Mouse (Mus musculus): Measurements from ENCODE around the gene Nedd9. TPM values are rescaled to one million over a fixed set of nuclear protein-coding genes. Genes with fewer than 3 reads are reported as not detected.

Nedd9 gene
- polyA plus RNA-seq, 1 experiment from 2014 or later = 12.9 TPM

DNA sequence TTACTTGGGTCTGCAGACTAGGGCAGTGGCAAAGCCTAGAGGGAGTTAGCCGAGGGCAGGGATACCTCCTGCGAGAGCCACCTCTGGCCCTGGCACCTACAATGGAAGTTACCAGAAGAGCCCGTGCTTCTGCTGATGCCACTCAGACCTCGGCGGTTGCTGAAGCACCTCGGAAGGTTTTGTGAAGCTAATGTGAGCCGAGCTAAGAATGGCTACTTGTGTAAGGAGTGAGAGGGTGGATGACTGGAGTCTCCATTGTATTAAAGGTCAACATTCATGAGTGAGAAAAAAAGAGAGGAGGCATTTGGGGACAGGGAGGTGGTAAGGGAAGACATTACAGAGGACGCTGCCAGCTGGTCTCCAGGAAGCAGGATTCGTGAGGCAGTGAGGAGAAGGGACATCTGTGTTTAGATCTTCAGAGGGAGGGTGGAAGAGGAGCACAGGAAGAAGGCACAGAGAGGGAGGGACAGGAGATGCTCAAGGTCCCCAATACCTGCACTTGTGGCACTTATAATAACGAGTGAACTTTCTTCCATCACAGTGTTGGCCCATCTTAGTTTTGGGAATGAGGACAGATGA lies 78.7 kb downstream of the Nedd9 start:
- DNase-seq (ENCODE audit: low spot score) = no peak
- H3K27ac ChIP-seq (replicated peaks; ENCODE audit: low read depth, low read length) = no peak overlapping the region
- no peak overlapping the region for H3K9ac ChIP-seq (ENCODE audit: low read length)
- H3K27me3 ChIP-seq (ENCODE audit: control insufficient read depth, insufficient read depth, low read length) = no peaks in the 10 kb centered on the region
- H3K36me3 ChIP-seq (ENCODE audit: control insufficient read depth, insufficient read depth, low read length) = no peaks in the 10 kb centered on the region
- H3K4me3 ChIP-seq (ENCODE audit: low read depth, low read length) = no peak overlapping the region
- no peaks in the 10 kb centered on the region for H3K9me3 ChIP-seq (ENCODE audit: control insufficient read depth, low read length)
- H3K4me2 ChIP-seq (ENCODE audit: low read depth, severe bottlenecking) = no peak overlapping the region
- H3K4me1 ChIP-seq (ENCODE audit: control insufficient read depth, insufficient read depth, low read length) = no peaks in the 10 kb centered on the region
- 87% methylated on average over 10 of the region's 10 CpGs for WGBS
- no peak for ATAC-seq (ENCODE audit: insufficient number of reproducible peaks, low FRiP score, low TSS enrichment, low read depth)

DNA sequence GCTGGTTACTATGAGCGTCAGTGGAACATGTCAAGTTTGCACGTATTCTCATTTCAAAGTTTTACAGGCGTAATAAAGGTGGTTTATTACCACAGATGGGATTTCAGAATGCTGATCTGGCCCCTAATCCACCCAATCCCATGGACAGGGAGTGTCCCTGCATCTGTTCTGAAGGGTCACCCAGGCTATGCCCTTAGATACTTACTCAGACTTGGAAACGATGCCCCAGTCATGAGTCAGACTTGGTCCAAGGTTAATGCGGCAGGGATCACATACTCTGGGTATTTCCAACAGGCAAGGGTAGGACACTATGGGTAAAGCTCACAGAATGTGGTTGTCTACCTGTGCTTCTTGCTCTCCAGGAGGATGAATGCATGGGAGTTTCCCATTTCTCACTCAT lies 82.2 kb downstream of the Nedd9 start:
- DNase-seq (ENCODE audit: low spot score) (no peak), ATAC-seq (ENCODE audit: insufficient number of reproducible peaks, low FRiP score, low TSS enrichment, low read depth) (no peak)
- H3K9me3 ChIP-seq (ENCODE audit: control insufficient read depth, low read length) = no peaks in the 10 kb centered on the region
- no peak overlapping the region for H3K27ac ChIP-seq (replicated peaks; ENCODE audit: low read depth, low read length)
- H3K36me3 ChIP-seq (ENCODE audit: control insufficient read depth, insufficient read depth, low read length) = no peaks in the 10 kb centered on the region
- H3K4me3 ChIP-seq (ENCODE audit: low read depth, low read length) = no peak overlapping the region
- no peaks in the 10 kb centered on the region for H3K4me1 ChIP-seq (ENCODE audit: control insufficient read depth, insufficient read depth, low read length)
- no peak overlapping the region for H3K4me2 ChIP-seq (ENCODE audit: low read depth, severe bottlenecking)
- 82% methylated on average over 5 of the region's 5 CpGs for WGBS
- no peak overlapping the region for H3K9ac ChIP-seq (ENCODE audit: low read length)
- H3K27me3 ChIP-seq (ENCODE audit: control insufficient read depth, insufficient read depth, low read length) = no peaks in the 10 kb centered on the region

DNA sequence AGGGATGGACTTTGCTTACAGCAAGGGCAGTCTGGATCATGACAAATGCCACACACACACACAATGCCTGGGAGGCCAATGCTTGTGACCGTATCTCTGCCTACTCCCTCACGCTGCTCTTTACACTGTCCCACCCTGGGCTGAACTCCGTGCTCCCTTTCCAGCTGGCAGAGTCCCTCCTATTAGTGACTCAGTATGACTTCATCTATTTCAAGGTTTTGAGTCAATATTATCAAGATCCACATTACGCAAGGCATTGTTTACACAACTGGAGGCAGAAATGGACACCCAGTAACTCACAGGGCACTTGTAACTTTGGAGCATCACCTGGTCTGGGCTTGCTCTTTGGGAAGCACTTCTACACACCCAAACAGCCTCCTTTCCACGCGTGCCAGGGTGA lies 83.3 kb downstream of the Nedd9 start:
- no peaks in the 10 kb centered on the region for H3K36me3 ChIP-seq (ENCODE audit: control insufficient read depth, insufficient read depth, low read length)
- no peak overlapping the region for H3K9ac ChIP-seq (ENCODE audit: low read length)
- H3K4me3 ChIP-seq (ENCODE audit: low read depth, low read length) = no peak overlapping the region
- H3K27me3 ChIP-seq (ENCODE audit: control insufficient read depth, insufficient read depth, low read length) = no peaks in the 10 kb centered on the region
- ATAC-seq (ENCODE audit: insufficient number of reproducible peaks, low FRiP score, low TSS enrichment, low read depth) (no peak), DNase-seq (ENCODE audit: low spot score) (no peak)
- H3K4me2 ChIP-seq (ENCODE audit: low read depth, severe bottlenecking) = no peak overlapping the region
- H3K4me1 ChIP-seq (ENCODE audit: control insufficient read depth, insufficient read depth, low read length) = no peaks in the 10 kb centered on the region
- H3K27ac ChIP-seq (replicated peaks; ENCODE audit: low read depth, low read length) = no peak overlapping the region
- no peaks in the 10 kb centered on the region for H3K9me3 ChIP-seq (ENCODE audit: control insufficient read depth, low read length)
- 93% methylated on average over 6 of the region's 6 CpGs for WGBS

DNA sequence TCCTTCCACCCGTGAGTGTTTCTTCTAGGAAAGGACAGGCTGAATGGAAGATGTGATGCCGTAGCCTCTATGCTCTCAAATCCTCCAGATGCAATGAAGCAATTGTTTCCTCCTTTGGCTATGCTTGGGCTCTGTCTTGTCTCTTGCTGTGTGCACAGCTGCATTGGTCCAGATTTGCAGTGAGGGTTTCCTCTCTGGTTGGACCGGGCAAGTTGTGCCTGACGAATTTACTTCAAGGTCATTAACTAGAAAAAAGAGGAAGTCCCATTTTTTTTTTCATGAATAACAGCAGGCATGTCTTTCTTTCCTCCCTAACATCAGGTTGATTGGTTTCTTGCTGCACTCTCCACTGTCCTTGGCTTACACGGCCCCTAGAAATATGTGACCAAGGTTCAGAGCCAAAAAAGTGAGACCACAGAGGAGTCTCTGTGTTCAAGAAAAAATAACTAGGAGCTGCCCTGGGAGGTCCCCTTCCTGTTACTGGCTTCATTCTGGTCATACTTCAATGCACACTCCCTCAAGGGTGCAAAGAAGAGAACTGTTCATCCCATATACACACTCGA lies 84.6 kb downstream of the Nedd9 start:
- 66% methylated on average over 6 of the region's 6 CpGs for WGBS
- no peaks in the 10 kb centered on the region for H3K27me3 ChIP-seq (ENCODE audit: control insufficient read depth, insufficient read depth, low read length)
- DNase-seq (ENCODE audit: low spot score) (no peak), ATAC-seq (ENCODE audit: insufficient number of reproducible peaks, low FRiP score, low TSS enrichment, low read depth) (no peak)
- H3K27ac ChIP-seq (replicated peaks; ENCODE audit: low read depth, low read length) = no peak overlapping the region
- H3K9me3 ChIP-seq (ENCODE audit: control insufficient read depth, low read length) = no peaks in the 10 kb centered on the region
- no peaks in the 10 kb centered on the region for H3K36me3 ChIP-seq (ENCODE audit: control insufficient read depth, insufficient read depth, low read length)
- no peak overlapping the region for H3K4me2 ChIP-seq (ENCODE audit: low read depth, severe bottlenecking)
- H3K4me1 ChIP-seq (ENCODE audit: control insufficient read depth, insufficient read depth, low read length) = no peaks in the 10 kb centered on the region
- no peak overlapping the region for H3K4me3 ChIP-seq (ENCODE audit: low read depth, low read length)
- no peak overlapping the region for H3K9ac ChIP-seq (ENCODE audit: low read length)

DNA sequence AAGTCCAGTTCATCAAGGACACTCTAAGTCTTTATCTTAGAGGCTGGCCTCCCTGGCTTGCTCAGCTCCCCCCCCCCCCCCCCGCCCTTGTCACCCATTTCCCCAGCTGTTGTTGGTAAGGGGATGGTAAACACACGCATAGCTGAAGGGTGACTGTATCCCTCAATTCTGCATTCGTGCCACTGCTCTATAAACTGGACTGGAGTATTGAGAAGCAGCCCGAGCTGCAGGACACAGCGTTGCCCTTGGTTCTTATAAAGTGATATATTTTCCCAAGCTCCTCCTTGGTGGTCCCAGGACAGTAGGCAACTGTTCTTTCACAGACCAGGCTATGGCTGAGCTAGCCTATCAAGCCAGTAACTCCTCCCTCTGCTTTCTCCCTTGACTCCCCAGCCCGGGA lies 85.4 kb downstream of the Nedd9 start:
- DNase-seq (ENCODE audit: low spot score) (no peak), ATAC-seq (ENCODE audit: insufficient number of reproducible peaks, low FRiP score, low TSS enrichment, low read depth) (no peak)
- Histone ChIP-seq H3K27ac (replicated peaks; ENCODE audit: low read depth, low read length) (no peak overlapping the region), H3K4me1 (ENCODE audit: control insufficient read depth, insufficient read depth, low read length) (no peaks in the 10 kb centered on the region), H3K4me3 (ENCODE audit: low read depth, low read length) (no peak overlapping the region), H3K4me2 (ENCODE audit: low read depth, severe bottlenecking) (no peak overlapping the region), H3K9ac (ENCODE audit: low read length) (no peak overlapping the region), H3K27me3 (ENCODE audit: control insufficient read depth, insufficient read depth, low read length) (no peaks in the 10 kb centered on the region), H3K9me3 (ENCODE audit: control insufficient read depth, low read length) (no peaks in the 10 kb centered on the region), H3K36me3 (ENCODE audit: control insufficient read depth, insufficient read depth, low read length) (no peaks in the 10 kb centered on the region)
- WGBS = 82% methylated on average over 6 of the region's 6 CpGs

DNA sequence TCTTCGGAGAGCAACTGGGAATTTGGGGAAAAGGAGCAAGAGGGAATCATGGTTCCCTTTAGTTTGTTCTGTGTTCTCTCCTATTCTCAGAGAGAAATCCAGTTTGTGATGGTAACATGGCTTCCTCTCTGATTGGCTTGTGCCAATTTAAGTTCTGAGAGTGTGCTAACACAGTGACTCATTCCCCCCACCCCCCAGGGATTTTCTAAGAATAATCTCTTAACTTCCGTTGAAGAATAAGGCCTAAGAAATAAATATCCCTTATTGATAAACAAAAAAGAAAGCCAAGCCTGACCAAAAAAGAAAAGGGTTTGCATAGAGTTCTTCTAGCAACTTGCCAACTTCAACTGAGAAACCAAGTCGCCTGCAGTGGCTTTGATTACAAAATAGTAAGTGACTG lies 86.9 kb downstream of the Nedd9 start:
- Histone ChIP-seq H3K36me3 (ENCODE audit: control insufficient read depth, insufficient read depth, low read length) (no peaks in the 10 kb centered on the region), H3K9ac (ENCODE audit: low read length) (no peak overlapping the region), H3K9me3 (ENCODE audit: control insufficient read depth, low read length) (no peaks in the 10 kb centered on the region), H3K4me3 (ENCODE audit: low read depth, low read length) (no peak overlapping the region), H3K27ac (replicated peaks; ENCODE audit: low read depth, low read length) (no peak overlapping the region), H3K4me1 (ENCODE audit: control insufficient read depth, insufficient read depth, low read length) (no peaks in the 10 kb centered on the region), H3K4me2 (ENCODE audit: low read depth, severe bottlenecking) (no peak overlapping the region), H3K27me3 (ENCODE audit: control insufficient read depth, insufficient read depth, low read length) (no peaks in the 10 kb centered on the region)
- ATAC-seq (ENCODE audit: insufficient number of reproducible peaks, low FRiP score, low TSS enrichment, low read depth) (no peak), DNase-seq (ENCODE audit: low spot score) (no peak)
- 70% methylated on average over 3 of the region's 3 CpGs for WGBS

DNA sequence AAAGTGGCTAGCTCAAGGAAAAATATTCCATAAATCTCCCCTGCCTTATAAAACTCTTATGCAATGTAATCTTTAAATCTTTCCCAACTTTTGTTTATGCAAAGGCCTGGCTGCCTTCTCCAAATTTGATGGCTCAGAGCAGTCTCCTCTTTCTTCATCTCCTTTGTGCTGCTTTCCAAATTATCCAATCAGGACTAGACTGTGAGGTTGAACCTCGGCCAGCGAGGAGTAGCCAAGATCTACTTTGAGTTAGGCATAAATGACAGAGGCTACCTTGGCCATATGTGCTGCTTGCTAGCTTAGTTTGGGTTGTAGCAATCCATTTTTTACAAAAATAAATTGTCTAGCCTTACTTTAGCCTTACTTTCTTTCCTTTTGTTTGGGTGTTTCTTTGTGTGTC lies 95.0 kb downstream of the Nedd9 start:
- Histone ChIP-seq H3K36me3 (ENCODE audit: control insufficient read depth, insufficient read depth, low read length) (no peaks in the 10 kb centered on the region), H3K4me2 (ENCODE audit: low read depth, severe bottlenecking) (no peak overlapping the region), H3K4me1 (ENCODE audit: control insufficient read depth, insufficient read depth, low read length) (no peaks in the 10 kb centered on the region), H3K9ac (ENCODE audit: low read length) (no peak overlapping the region), H3K27ac (replicated peaks; ENCODE audit: low read depth, low read length) (no peak overlapping the region), H3K27me3 (ENCODE audit: control insufficient read depth, insufficient read depth, low read length) (no peaks in the 10 kb centered on the region), H3K4me3 (ENCODE audit: low read depth, low read length) (no peak overlapping the region), H3K9me3 (ENCODE audit: control insufficient read depth, low read length) (no peaks in the 10 kb centered on the region)
- no peak for DNase-seq (ENCODE audit: low spot score)
- ATAC-seq (ENCODE audit: insufficient number of reproducible peaks, low FRiP score, low TSS enrichment, low read depth) = no peak
- 82% methylated on average over 2 of the region's 2 CpGs for WGBS

DNA sequence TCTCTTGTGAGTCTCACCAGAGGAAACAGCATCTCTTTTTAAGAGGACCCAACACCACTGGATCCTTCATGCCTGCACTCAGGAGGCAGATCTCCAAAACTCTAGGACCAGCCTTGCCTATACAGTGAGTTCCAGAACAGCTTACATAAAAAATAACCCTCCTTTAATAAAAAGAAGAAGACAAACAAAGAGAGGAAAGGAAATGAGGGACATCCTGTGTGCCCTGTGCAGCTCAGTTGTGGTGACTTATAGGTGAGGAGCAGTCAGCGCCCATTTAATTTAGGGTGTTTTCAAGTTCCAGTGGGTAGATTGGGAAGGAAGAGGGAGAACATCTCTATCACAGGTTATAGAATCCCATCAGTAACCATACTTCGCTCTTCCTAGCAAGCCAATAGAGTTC lies 96.5 kb downstream of the Nedd9 start:
- no peak overlapping the region for H3K27ac ChIP-seq (replicated peaks; ENCODE audit: low read depth, low read length)
- DNase-seq (ENCODE audit: low spot score) = no peak
- no peaks in the 10 kb centered on the region for H3K4me1 ChIP-seq (ENCODE audit: control insufficient read depth, insufficient read depth, low read length)
- H3K27me3 ChIP-seq (ENCODE audit: control insufficient read depth, insufficient read depth, low read length) = no peaks in the 10 kb centered on the region
- no peak for ATAC-seq (ENCODE audit: insufficient number of reproducible peaks, low FRiP score, low TSS enrichment, low read depth)
- 92% methylated on average over 2 of the region's 2 CpGs for WGBS
- H3K4me2 ChIP-seq (ENCODE audit: low read depth, severe bottlenecking) = no peak overlapping the region
- H3K9me3 ChIP-seq (ENCODE audit: control insufficient read depth, low read length) = no peaks in the 10 kb centered on the region
- no peak overlapping the region for H3K9ac ChIP-seq (ENCODE audit: low read length)
- H3K4me3 ChIP-seq (ENCODE audit: low read depth, low read length) = no peak overlapping the region
- no peaks in the 10 kb centered on the region for H3K36me3 ChIP-seq (ENCODE audit: control insufficient read depth, insufficient read depth, low read length)

DNA sequence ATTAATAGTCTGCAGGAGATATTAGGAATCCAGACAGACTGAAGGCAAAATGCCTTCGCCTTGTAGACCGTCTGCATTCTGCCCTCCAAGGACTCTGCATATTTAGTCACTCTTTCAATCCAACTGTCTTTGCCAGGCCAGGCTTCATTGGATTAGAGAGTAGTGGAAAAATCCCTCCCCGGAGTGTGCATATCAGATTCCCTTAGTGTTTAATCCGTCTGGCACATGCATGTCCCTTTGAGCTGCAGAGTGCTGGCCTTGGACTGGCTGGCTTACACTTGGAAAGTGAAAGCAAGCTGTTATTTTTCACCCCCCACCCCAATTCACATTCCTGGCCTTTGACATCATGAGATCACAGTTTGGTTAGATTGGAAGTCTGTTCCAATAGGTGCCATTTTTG lies 100.6 kb downstream of the Nedd9 start:
- no peak for DNase-seq (ENCODE audit: low spot score)
- Histone ChIP-seq H3K4me1 (ENCODE audit: control insufficient read depth, insufficient read depth, low read length) (no peaks in the 10 kb centered on the region), H3K27ac (replicated peaks; ENCODE audit: low read depth, low read length) (no peak overlapping the region), H3K9ac (ENCODE audit: low read length) (no peak overlapping the region), H3K9me3 (ENCODE audit: control insufficient read depth, low read length) (no peaks in the 10 kb centered on the region), H3K4me2 (ENCODE audit: low read depth, severe bottlenecking) (no peak overlapping the region), H3K27me3 (ENCODE audit: control insufficient read depth, insufficient read depth, low read length) (no peaks in the 10 kb centered on the region), H3K36me3 (ENCODE audit: control insufficient read depth, insufficient read depth, low read length) (no peaks in the 10 kb centered on the region), H3K4me3 (ENCODE audit: low read depth, low read length) (no peak overlapping the region)
- no peak for ATAC-seq (ENCODE audit: insufficient number of reproducible peaks, low FRiP score, low TSS enrichment, low read depth)
- 75% methylated on average over 4 of the region's 4 CpGs for WGBS
